Mouse (Mus musculus) c-Kit-positive CD71-positive TER-119-positive erythroid progenitor cells, embryonic 14.5 days (primary cell): ENCODE data around the gene Papss1.

ENCODE experiments used
- DNase-seq: peaks from one replicate; pipeline ENCODE4 v3.0.0-alpha.2; 2013; ENCODE audit warnings: low spot score

Gene Papss1

DNA sequence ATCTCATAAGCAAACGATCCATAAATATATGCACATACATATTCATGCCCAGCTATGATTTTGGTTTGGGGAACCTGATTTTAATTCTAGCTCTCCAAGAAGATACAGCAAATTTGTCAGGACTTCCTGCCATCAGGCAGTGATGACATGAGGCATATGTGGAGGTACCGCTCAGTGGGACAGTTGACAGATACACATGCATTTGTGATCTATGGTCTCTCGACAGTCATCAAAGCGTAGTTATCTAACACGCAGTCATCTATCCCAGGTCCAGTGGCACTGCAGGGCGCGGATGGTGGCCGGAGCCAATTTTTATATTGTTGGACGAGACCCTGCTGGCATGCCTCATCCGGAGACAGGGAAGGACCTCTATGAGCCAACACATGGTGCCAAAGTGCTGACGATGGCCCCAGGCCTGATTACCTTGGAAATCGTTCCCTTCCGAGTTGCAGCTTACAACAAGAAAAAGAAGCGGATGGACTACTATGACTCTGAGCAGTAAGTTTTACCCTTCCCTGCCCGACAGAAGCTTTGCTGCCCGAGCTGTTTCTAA lies 66.8 kb downstream of the Papss1 start:
- DNase-seq: no peak

DNA sequence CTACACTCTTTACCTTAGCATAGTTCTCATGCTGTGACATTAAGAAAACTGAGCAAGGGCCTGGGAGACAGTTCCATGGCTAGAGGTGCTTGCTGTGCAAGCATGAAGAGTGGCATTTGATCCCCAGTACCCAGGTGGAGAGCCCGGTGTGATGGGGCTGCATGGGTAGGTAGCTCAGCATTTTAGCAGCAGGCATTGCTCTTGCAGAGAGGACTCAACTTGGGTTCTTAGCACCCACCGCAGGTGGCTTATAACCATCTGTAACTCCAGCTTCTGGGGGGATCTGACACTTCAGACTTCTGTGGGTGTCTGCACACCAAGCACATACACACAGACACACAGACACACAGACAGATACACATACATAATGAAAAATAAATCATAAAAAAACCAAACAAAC lies 69.5 kb downstream of the Papss1 start:
- DNase-seq: no peak

DNA sequence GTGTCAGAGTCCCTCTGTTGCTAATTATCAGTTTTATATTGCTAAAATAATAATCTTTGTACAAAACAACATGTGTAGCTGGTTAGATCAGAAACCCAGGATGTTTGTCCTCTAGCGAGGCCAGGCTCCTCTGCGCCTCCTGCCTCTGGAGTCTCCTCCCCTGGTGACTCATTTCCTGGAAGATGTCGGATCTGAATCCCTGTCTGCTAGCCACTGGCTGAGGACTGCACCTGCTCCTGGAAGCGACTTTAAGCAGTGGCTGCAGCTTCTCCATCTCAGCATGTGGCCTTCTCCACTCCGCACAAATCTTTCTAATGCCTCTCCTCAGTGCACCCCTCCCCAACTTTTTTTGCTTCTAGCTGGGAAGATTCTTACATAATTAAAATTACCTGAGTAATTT lies 71.6 kb downstream of the Papss1 start:
- DNase-seq: no peak

DNA sequence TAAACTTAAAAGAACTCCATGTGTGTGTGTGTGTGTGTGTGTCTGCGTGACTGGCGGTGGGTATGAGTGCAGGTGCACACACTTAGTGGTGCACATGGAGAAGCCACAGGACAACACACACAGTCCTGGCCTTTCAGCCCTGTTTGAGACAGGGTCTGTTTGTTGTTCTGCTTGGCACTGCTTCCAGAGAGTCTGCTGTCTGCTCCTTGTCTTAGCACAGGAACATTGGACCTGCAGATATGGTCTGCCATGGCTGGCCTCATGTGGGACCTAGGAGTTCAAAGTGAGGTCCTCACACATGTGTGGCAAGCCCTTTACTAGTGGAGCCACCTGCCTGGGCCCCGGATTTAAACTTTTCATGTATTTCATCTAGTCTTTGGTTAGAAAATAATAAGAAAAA lies 72.4 kb downstream of the Papss1 start:
- DNase-seq: no peak

DNA sequence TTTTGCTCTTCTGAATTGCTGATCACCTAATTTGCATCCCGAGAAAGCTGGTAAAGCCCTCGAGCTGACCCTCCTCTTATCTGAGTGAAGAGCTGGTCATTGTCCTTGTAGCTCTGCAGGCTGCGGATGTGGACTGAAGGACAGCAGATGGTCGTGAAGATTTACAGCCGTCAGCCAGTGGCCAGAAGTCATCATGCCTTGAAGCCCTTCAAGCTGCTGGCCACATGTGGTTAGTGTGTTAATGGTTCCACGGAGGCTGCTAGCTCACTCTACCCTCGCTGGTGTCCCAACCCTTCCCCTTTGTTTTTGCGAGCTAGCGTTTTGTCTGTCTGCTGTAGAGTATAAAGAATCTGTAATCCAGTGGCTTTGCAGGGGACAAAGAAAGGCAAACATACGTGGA lies 73.1 kb downstream of the Papss1 start:
- no peak for DNase-seq

GRCm38 (mm10) chr3:131638216-131638615 lies 73.6 kb downstream of the Papss1 start:
- no peak for DNase-seq

DNA sequence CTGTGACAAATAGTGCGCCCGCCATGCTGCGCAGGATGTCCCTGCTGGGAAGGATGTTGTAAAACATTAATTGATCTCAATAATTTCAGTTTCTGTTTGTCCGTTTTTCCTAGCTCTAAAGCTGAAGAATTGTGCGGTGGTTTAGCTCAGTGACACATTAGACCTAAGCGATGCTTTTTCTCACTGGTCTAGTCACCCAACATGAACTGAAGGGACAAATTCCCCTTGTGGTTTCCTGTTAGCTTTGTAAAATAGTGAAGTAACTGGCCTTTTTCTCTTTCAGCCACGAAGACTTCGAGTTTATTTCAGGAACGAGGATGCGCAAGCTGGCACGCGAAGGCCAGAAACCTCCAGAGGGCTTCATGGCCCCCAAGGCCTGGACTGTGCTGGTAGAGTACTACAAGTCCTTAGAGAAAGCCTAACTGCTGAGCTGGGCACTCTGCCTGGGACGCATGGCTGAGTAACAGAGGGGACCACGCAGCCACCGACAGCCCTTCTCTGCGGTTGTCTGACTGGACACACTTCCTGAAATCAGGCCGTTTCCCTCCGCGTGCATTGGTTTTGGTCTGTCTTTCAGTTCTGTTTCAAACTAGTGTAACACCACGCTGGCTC lies 78.2 kb downstream of the Papss1 start:
- DNase-seq: no peak

- no peak for DNase-seq
Observed at GRCm38 (mm10) chr3:131645203-131645602, 80.6 kb downstream of the Papss1 start.

DNA sequence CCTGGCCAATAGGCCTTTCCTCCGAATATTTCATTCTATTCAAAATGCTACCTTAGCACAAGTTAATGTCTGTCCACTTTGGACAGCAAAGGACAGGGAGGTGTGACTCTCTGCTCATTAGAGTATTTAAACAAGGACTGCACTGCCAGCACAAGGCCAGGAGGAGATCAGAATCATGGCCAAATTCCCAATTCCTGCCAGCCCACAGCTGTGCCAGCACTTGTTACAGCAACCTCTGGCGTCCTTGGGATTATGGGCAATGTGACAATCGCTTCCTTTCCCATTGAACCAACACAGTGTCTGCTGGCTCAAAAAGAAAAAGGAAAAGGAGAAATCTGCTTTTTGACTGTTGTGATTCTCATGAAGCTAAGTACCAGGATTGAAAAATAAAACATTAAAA lies 89.8 kb downstream of the Papss1 start:
- DNase-seq: no peak

DNA sequence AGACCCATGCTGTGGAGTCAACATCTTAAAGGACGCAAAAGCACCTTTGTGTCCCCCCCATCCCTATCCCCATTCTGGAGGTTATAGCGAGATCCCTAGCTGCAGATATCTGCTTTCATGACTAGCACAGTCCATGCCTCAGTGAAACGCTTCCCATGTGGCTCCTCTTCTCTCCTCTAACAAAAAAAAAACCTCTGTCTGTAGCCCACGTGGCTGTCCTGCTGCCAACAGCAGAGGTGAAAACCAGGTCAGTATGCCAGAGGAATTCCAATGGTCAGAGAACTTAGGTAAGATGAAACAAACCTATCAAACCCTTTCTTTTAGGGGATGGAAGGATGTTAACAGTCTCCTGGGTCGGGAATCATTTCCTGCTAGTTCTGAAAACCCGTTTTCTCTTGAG lies 91.5 kb downstream of the Papss1 start:
- no peak for DNase-seq

- DNase-seq: no peak
Observed at GRCm38 (mm10) chr3:131660126-131660525, 95.6 kb downstream of the Papss1 start.

GRCm38 (mm10) chr3:131660629-131661028 lies 96.1 kb downstream of the Papss1 start:
- no peak for DNase-seq

DNA sequence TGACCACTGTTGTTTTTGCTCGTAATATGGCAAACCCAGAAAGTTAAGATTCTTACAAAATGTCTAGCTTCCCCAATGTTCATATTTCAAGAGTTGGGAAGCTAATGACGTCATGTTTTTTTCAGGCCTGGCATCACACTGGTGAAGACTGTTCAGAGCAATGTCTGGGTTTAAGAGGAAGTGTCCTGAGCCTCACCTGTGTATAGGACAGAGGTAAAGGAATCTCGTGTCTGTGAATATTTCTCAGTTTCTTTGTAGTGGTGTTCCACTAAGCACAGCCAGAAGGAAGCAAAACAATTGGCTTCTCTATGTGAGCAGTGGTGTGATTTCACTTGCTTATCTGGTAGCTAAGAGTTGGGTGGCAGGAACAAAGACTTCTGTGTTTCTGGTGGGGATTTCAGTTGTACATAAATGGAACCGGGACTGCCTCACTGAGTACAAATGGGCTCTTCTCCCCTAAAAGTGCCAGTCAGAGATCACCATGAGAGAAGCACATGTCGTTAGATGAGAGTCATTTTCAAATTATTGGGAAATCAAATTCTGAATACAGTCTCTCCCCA lies 98.1 kb downstream of the Papss1 start:
- no peak for DNase-seq

- no peak for DNase-seq
Observed at GRCm38 (mm10) chr3:131669910-131670309, 105.3 kb downstream of the Papss1 start.

- DNase-seq: no peak
Observed at GRCm38 (mm10) chr3:131686106-131686505, 121.5 kb downstream of the Papss1 start.

DNA sequence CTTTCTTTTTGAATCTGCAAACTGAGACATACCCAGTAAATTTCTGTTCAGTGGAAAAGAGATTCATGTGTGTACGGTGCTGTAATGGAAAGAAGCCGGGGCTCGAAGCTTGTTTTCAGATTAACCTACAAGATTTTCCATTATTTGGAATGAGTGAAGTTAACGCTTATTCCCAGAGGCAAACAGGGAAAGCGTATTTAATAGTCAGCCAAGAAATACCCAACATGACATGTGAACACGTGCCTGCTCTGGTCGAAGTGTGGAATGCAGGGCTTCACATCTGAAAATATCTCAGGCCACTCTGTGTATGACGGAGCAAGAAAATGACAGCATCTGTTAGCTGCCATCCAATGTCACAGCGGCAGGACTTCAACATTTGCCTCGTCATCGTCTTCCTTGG lies 125.4 kb downstream of the Papss1 start:
- no peak for DNase-seq

- no peak for DNase-seq
Observed at GRCm38 (mm10) chr3:131690543-131690942, 126.0 kb downstream of the Papss1 start.

DNA sequence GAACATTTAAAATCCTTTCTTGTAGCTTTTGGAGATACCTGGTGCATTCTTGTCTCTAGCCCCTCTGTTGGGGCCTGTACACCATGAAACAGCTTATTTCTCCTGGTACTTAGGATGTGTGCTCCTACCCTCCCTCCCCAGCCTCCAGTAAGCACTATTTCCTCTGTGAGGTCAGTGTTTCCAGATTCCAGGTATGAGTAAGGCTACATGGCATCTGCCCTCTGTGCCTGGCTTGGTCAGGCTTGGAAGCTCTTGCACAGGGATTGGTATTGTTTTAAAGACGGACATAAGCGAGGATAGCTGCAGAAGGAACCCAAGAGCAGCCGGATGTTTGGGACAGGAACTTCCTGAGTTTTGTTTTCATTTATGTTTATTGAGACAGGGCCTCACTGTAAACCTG lies 126.6 kb downstream of the Papss1 start:
- DNase-seq: no peak
